Mouse (Mus musculus) spleen, adult 18-20 months (tissue): Measurements from ENCODE around the gene Galc.

ENCODE experiments used
- DNase-seq, 2 experiments: peaks; one replicate each; pipeline ENCODE4 v3.0.0; 2022; ENCODE audit warnings: mixed read lengths in 2 of 2

The Galc gene

GRCm38 (mm10) chr12:98180235-98180800, 78.9 kb downstream of the Galc start:
- no peak for DNase-seq

- DNase-seq = no peak
Measured at GRCm38 (mm10) chr12:98179496-98179895, 79.8 kb downstream of the Galc start.

- DNase-seq = no peak
Measured at GRCm38 (mm10) chr12:98176632-98177031, 82.6 kb downstream of the Galc start.

GRCm38 (mm10) chr12:98161901-98162300, 97.4 kb downstream of the Galc start:
- DNase-seq = no peak

GRCm38 (mm10) chr12:98160867-98161266, 98.4 kb downstream of the Galc start:
- DNase-seq = no peak
